Mouse (Mus musculus): Measurements from ENCODE around the gene Sv2a. TPM values are rescaled to one million over a fixed set of nuclear protein-coding genes. Genes with fewer than 3 reads are reported as not detected.
"Not testable (repeated sequence)": the region's sequence is repeated elsewhere in the genome, so short reads cannot be mapped to it uniquely, and the experiment has no call there.

Sv2a gene
- total RNA-seq, 2 experiments from 2014 or later: 7.0 to 7.7 TPM

DNA sequence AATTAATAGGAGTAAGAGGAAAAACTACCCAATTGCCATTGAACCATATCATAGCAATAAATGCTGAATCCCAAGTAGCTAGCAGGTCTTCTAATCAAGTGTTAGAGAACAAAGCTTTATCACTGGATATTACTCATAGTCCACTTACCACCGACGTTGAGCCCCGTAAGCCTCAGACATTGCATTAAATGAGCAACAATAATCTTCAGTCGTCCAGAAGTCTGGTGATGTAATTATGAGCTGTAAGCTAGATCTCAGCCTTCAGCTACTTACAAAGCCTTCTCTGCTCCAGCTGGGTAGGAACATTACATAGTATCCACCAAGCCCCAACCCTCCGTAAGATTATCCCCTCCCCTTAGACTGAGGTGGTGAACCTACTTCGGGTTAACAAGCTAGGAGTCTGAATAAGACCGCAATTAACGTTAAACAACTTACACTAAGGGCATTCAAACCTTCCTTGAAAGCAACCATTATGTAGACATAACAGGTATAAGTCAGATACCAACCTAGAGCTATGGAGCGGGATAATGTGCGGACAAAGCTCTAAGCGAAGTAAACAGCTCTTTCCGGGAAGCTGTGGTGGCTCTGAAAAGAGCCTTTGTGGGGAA, 57.1 kb downstream of the Sv2a start:
- no peak for DNase-seq
- intact Hi-C loops (cut with DNase I): loop anchor here (2.0 kb wide), 1 partner anchor 15 kb away; no protein-coding TSS in a partner anchor

GRCm38 (mm10) chr3:96238954-96239793, 58.2 kb downstream of the Sv2a start, which contains the start of gene Hist2h3c2:
Hist2h3c2 (minus strand) TSS chr3:96239127.
- intact Hi-C loops (cut with DNase I): not testable (repeated sequence)
- DNase-seq: peak; percentile 42 to 44

- intact Hi-C loops (cut with DNase I): not testable (repeated sequence)
- DNase-seq: peak; percentile 92 to 95
These were observed 59.2 kb downstream of the Sv2a start, which contains the start of gene Hist2h2aa2 for GRCm38 (mm10) chr3:96239949-96240798. Hist2h2aa2 (minus strand) TSS chr3:96240276.

DNA sequence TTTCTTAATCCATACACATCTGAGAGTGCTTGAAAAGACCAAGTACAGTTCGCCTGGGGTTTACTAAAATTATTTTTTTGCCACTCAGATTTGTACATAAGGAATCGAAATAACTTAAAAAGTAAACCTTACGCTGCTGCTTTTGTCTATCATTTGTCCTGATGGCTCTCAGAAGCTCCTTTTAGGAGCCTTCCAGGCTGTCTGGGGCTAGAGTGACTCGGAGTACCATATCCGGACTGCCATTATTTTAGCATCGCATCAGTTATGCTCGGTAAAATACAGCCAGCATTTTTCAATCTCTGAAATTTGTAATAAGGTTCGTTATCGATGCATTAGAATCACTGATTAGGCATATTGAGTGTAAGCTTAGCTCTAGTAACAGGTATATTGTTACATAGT, 59.8 kb downstream of the Sv2a start:
- DNase-seq: no peak
- intact Hi-C loops (cut with DNase I): no loop called here

GRCm38 (mm10) chr3:96243921-96244572, 63.1 kb downstream of the Sv2a start:
- intact Hi-C loops (cut with DNase I): no loop called here
- DNase-seq: no peak

Small RNA genes lying within 50 kb of the gene (microRNA-seq; reads per million reads assigned to microRNA genes)
- gene Gm44492 (0 to 0.81 reads per million in 2 experiments), gene Gm47311 (0 reads per million in 2 experiments)

Other genes with a start within 250 kb of the Sv2a start
- 10 to 100 TPM; 92.3 to 93.0 TPM for gene Plekho1, start 185.2 kb upstream of the Sv2a start, total RNA-seq (2021)
- 10 to 100 TPM; 27.7 to 29.7 TPM for gene Vps45, start 122.7 kb upstream of the Sv2a start, total RNA-seq (2021)
- gene Otud7b, start 76.6 kb upstream of the Sv2a start, total RNA-seq (2021): 10 to 100 TPM; 49.4 to 54.4 TPM
- gene Mtmr11, start 19.1 kb upstream of the Sv2a start, total RNA-seq (2021): 1 to 10 TPM; 3.1 to 4.0 TPM
- gene Sf3b4, start 8.8 kb upstream of the Sv2a start, total RNA-seq (2021): 10 to 100 TPM; 18.3 to 22.3 TPM
- 10 to 100 TPM; 17.5 to 18.2 TPM for gene Bola1, start 38.6 kb downstream of the Sv2a start, total RNA-seq (2021)
- gene Hist2h2ab, start 38.7 kb downstream of the Sv2a start, total RNA-seq (2021): 1 to 10 TPM; 4.4 to 5.2 TPM
- gene Hist2h2ac, start 39.7 kb downstream of the Sv2a start, total RNA-seq (2021): 10 to 100 TPM; 47.6 to 77.3 TPM
- gene Hist2h2be, start 40.0 kb downstream of the Sv2a start, total RNA-seq (2021): 1 to 10 TPM; 6.9 to 7.7 TPM
- 10 to 100 TPM; 22.1 to 48.5 TPM for gene Hist2h3c2, start 58.0 kb downstream of the Sv2a start, total RNA-seq (2021)
- gene Hist2h2aa2, start 59.1 kb downstream of the Sv2a start, total RNA-seq (2021): 100 to 1,000 TPM; 357 to 468 TPM
- gene Hist2h2aa1, start 64.3 kb downstream of the Sv2a start, total RNA-seq (2021): 10 to 100 TPM; 13.0 to 17.3 TPM
- gene Hist2h3c1, start 65.5 kb downstream of the Sv2a start, total RNA-seq (2021): 1 to 10 TPM in 1 of 2 experiments, not detected in 1; 1.1 TPM
- 10 to 100 TPM; 26.0 to 42.3 TPM for gene Hist2h4, start 82.2 kb downstream of the Sv2a start, total RNA-seq (2021)
- gene Hist2h3b, start 87.5 kb downstream of the Sv2a start, total RNA-seq (2021): 100 to 1,000 TPM; 125 to 254 TPM
- 100 to 1,000 TPM; 121 to 256 TPM for gene Hist2h2bb, start 88.6 kb downstream of the Sv2a start, total RNA-seq (2021)
- gene Fcgr1, start 112.8 kb downstream of the Sv2a start, total RNA-seq (2021): under 1 TPM; 0.45 to 0.46 TPM

Measured in heart, postnatal 14 days (tissue).